Mouse (Mus musculus) ES-Bruce4 (cell line): ENCODE measurements around the gene Hoxa13.

Experiments used
- CTCF ChIP-seq: IDR thresholded peaks from one replicate; pipeline ENCODE4 v1.8.1; 2011; ENCODE audit warnings: low read depth, low read length
- POLR2A ChIP-seq: IDR thresholded peaks from one replicate; pipeline ENCODE4 v1.8.1; 2011; ENCODE audit warnings: low read length; ENCODE audit not compliant: insufficient read depth

DNA sequence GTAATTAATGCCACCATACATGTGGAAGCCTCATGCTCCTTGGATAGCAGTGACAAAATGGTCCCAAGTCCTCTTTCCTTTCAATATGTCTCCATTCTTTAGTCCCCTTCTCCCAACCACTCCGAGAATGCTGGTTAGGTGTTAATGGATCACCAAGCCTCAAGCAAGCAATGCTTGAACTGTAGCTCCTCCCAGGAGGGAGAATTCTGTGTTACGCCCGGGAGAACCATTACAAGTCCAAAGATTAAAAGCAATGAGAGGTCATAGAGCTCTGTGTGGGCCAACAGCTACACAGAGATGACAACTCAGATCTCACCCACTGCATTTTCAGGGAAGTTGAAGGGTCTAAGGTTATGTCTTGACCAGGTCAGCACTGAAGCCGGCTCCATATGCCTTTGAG is 37.8 kb upstream of the Hoxa13 start:
- TF ChIP-seq POLR2A = no peak
- no peak for TF ChIP-seq CTCF
